Mouse (Mus musculus): ENCODE measurements around the gene Siglech.
"Not testable (repeated sequence)": the region's sequence is repeated elsewhere in the genome, so short reads cannot be mapped to it uniquely, and the experiment has no call there.

Gene Siglech

GRCm38 (mm10) chr7:55767926-55768325, at the start of gene Siglech:
TSS of gene Siglech (plus strand) at chr7:55768178.
- DNase-seq (ENCODE audit: low spot score in 2 of 2) = no peak

GRCm38 (mm10) chr7:55722673-55723072, 45.3 kb upstream of the Siglech start:
- no peak for DNase-seq (ENCODE audit: low spot score in 2 of 2)

DNA sequence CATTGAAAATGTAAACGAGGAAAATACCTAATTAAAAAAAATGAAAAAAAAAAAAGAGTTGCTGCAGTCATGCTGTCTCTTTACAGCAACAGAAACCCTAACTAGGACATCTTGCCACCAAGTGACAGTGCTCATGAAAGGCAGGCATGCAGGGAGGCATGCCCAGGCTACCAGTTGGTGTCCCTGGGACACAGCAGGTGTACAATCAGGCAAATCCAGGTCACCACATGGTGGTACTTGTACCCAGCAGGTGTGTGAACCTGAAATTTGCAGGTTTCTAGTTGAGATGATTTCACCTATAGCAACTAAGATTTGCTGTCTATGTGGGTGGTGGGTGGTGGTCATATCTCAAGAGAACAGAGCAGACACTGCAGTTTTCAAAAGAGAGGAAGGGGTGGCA, 39.1 kb upstream of the Siglech start:
- DNase-seq (ENCODE audit: low spot score in 2 of 2) = no peak

GRCm38 (mm10) chr7:55734483-55734882, 33.5 kb upstream of the Siglech start:
- no peak for DNase-seq (ENCODE audit: low spot score in 2 of 2)

GRCm38 (mm10) chr7:55737125-55737912, 30.7 kb upstream of the Siglech start:
- peak; percentile 37 to 68 for DNase-seq (ENCODE audit: low spot score in 2 of 2)

DNA sequence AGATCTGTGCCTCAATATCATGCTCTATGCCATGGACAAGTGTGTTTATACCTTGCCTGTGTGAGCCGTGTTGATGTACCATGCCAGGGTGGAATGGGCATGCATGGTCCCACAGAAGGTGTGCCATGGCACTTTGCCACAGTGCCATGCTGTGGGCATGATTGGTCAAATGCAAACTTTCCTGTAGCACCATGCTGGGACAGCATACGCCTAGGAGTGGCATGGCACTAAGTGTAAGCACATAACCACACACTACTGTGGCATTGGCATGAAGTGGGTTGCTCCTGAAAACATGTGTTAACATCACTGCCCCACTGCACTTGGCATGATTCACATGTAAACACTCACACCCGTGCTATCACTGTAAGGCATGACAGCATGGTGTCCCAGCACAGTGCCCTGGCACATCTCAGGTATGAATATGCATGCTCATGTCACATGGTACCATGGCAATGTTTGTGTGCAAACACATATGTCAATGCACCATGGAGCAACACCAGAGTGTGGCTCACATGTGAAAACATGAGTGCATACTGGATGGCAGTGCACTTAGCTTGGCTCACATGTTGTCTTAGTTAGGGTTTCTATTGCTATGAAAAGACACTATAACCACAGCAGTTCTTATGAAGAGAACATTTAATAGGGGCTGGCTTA, 24.2 kb upstream of the Siglech start:
- peak in 1 of 2 experiments; percentile 10 for DNase-seq (ENCODE audit: low spot score in 2 of 2)

GRCm38 (mm10) chr7:55744566-55745220, 23.3 kb upstream of the Siglech start:
- peak in 1 of 2 experiments; percentile 35 for DNase-seq (ENCODE audit: low spot score in 2 of 2)

GRCm38 (mm10) chr7:55750841-55751240, 17.1 kb upstream of the Siglech start:
- DNase-seq (ENCODE audit: low spot score in 2 of 2) = no peak

DNA sequence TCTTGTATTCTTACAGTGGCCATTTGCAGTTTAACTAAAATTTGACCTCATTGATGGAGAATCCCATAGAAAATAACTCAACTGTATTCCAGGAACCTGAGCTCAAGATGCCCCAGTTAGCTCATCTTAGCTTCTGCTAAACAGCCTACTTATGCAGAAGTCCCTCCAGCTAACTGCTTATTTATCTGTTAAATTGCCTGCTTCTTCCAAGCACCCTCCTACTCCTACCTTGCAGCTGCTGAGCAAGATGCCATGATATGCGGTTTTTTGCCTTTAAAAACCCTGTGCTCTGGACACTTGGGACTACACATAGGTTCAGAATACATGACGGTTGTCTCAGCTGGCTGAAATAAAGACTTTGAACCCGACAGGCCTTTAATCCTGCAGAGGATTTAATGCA, 8.6 kb upstream of the Siglech start:
- no peak for DNase-seq (ENCODE audit: low spot score in 2 of 2)

DNA sequence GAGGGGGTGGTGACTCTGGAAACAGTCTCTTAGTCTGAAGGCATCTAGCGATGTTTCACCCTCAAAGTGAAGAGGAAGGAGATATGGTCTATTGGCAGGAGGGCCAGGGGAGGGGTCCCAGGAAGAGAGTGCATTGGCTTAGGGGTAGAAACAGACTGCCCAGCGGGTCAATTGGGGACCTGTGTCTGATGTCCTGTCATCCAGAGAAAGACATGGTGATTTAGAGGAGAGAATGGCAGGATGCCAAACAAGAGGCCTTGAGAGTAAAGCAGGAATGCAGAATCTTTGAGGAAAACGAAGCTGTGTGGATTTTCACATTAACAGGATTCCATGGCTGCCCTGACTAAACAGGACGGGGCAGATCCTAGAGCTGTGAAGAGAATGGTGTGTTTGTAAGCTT, 12.0 kb downstream of the Siglech start:
- no peak for DNase-seq (ENCODE audit: low spot score in 2 of 2)

GRCm38 (mm10) chr7:55782493-55782892, 14.5 kb downstream of the Siglech start:
- no peak for DNase-seq (ENCODE audit: low spot score in 2 of 2)

DNA sequence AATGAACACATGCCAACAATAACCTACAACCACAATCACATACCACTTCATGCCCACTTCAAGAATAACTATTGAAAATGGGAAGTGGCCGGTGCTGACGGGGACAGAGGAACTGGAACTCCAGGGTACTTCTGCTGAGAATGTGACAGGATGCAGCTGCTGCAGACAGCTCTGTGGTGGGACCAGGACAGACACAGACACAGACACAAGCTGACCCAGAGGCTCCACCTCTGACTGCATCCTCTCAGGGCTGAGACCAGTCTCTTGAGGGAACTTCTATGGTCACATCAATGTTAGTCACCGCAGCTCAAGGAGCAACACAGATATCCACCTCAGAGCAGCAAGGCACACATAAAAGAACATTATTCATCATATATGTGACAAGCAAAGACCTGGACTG, 16.6 kb downstream of the Siglech start:
- no peak for DNase-seq (ENCODE audit: low spot score in 2 of 2)

GRCm38 (mm10) chr7:55790586-55790985, 22.6 kb downstream of the Siglech start:
- not testable (repeated sequence) for DNase-seq (ENCODE audit: low spot score in 2 of 2)

GRCm38 (mm10) chr7:55792280-55792679, 24.3 kb downstream of the Siglech start:
- no peak for DNase-seq (ENCODE audit: low spot score in 2 of 2)

DNA sequence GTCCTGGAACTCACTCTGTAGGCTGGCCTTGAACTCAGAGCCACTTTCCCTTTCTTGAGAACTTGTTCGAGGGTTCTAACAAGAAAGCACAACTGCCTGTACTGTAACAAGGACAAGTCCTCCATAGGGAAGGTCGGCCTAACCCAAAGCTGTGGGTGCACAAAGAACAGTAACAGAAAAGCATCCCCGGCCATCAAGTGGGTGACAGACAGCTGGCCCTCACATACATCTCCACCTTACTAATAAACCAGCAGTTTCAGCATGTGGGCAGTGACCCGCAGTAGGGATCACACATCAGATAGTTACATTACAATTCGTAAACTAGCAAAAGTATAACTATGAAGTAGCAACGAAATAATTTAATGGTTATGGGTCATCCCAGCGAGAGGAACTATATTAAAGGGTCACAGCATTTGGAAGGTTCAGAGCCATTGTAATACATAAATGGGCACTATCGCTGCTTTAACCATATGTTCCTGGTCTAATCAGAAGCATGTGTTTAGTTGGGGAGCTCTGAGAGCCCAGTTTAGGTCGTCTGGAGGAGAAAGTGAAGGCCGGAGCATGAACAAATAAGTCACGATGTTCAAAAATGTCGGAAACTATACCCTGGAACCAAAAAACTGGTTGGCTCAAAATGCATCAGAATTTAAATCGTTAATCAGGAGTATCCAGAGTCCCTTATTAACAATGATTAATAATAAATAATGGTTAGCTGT, 25.4 kb downstream of the Siglech start:
- DNase-seq (ENCODE audit: low spot score in 2 of 2) = no peak

DNA sequence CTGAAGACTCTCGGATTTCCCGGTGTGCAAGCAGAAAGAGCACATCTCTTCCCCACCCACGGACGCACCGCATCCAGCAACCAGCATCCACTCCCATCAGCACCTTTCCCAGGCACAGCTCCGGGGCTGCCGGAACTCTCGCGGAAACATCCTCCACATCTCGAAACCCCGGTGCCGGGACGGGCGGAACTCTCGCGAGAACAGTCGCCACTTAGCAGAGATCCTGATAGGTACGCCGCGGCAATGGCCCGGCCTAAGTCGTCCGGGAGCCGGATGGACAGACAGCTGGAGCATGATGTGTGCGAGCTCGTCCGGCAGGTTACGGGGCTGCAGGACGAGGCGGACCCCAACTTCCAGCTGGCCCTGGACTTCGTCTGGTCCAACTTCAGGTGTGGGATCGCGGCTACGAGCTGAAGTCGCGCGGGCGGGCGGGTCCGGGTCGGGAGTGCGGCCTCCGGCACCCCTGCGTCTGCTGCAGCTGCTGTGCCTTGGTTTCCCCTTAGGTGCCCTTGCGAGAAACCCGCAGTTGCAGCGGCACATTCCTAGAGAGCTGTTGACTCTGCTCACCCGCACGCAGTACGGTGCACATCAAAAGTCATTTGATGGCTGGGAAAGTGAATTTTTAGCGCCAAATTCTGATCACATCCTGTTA, 26.1 kb downstream of the Siglech start, which contains the start of gene Tubgcp5:
Gene Tubgcp5, plus strand, starts transcription at position 203 of the 652 bp plus-strand sequence.
- peak; percentile 96 to 98 for DNase-seq (ENCODE audit: low spot score in 2 of 2)

GRCm38 (mm10) chr7:55799981-55800380, 32.0 kb downstream of the Siglech start:
- no peak for DNase-seq (ENCODE audit: low spot score in 2 of 2)

DNA sequence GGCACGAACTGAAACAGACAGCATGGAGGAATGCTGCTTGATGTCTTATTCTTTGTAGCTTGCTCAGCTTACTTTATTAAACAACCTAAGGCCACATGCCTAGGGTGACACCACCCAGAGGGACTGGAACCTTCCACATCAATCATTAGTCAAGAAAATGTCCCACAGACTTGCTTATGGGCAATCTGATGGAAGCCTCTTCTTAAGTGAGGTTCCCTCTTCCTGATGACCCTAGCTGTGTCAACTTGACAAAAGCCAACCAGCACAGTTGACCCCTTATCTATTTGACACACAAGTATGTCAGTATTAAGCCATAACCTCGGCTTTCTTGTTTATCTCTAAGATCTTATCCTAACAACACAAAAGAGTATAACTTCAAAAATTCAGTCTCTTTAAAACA, 42.0 kb downstream of the Siglech start:
- DNase-seq (ENCODE audit: low spot score in 2 of 2) = no peak

DNA sequence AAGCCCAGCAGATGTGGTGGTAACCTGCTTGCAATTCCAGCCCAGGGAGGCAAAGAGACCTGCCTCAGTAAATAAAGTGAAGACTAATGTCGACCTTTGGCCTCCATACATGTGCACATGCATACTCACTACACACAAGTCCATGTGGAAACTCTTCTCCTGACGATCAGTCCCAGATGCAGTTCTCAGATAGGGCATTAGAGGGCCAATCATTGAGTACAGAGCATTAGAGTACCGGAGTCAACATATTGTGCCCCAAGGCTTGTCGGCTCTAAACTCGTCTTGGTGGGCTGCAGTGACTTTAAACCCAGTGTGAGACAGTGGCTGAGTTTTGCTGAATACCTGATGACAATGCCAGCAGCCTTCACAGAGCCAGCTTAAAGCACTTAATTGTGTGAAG, 56.5 kb downstream of the Siglech start:
- DNase-seq (ENCODE audit: low spot score in 2 of 2) = no peak

DNA sequence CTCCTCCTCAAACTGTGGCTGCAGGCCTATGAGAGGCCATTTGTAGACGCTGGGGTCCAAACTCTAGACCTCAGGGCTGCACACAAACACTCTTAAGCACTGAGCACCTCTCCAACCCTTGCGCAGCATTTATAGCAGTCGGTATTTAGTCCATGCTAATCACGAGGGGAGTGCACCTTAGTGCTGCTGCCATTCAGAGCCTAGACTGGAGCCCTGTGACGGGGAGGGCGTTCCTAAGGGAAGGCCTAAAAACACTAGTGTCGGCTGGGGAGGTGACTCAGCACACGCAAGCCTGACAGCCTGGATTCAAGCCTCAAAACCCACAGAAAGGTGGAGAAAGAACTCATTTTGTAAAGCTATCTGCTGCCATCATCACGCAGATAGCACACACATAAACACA, 59.6 kb downstream of the Siglech start:
- no peak for DNase-seq (ENCODE audit: low spot score in 2 of 2)

Data from cerebellum, postnatal 4 days (tissue).